Mouse (Mus musculus) kidney, adult 2 months (tissue): ENCODE measurements around the gene Col4a1. TPM values are rescaled to one million over a fixed set of nuclear protein-coding genes. Genes with fewer than 3 reads are reported as not detected.

Experiments
- DNase-seq: peaks from one replicate; pipeline ENCODE4 v3.0.0; 2021
- H3K27ac ChIP-seq: fragments of 200-500 bp; 2 replicates; pipeline ENCODE4 v1.5.1; 2012; ENCODE audit warnings: low read depth, low read length, control low read depth, inconsistent platforms; ENCODE audit not compliant: insufficient read depth
- H3K27me3 ChIP-seq: fragments of 200-500 bp; replicated peaks from 2 replicates; pipeline ENCODE4 v1.6.1; 2012; ENCODE audit warnings: mild to moderate bottlenecking, moderate library complexity, low read length, inconsistent platforms; ENCODE audit not compliant: control insufficient read depth, insufficient read depth
- H3K36me3 ChIP-seq: fragments of 200-500 bp; 2 replicates; pipeline ENCODE4 v1.6.1; 2012; ENCODE audit warnings: mild to moderate bottlenecking, moderate library complexity, low read length, inconsistent platforms; ENCODE audit not compliant: control insufficient read depth, insufficient read depth
- H3K4me1 ChIP-seq: fragments of 200-500 bp; 2 replicates; pipeline ENCODE4 v1.6.1; 2011; ENCODE audit warnings: low read length; ENCODE audit not compliant: control insufficient read depth, insufficient read depth
- H3K4me3 ChIP-seq: fragments of 200-500 bp; 2 replicates; pipeline ENCODE4 v1.5.1; 2011; ENCODE audit warnings: mild to moderate bottlenecking, low read depth, low read length, control low read depth; ENCODE audit not compliant: insufficient read depth
- CTCF ChIP-seq: fragments of 200-500 bp; conservative IDR thresholded peaks from 2 replicates; pipeline ENCODE4 v1.5.1; 2011; ENCODE audit warnings: low read depth, mild to moderate bottlenecking, control low read depth, low read length, moderate library complexity, mixed read lengths; ENCODE audit not compliant: insufficient read depth, insufficient read length
- POLR2A ChIP-seq: fragments of 200-500 bp; IDR thresholded peaks from one replicate; pipeline ENCODE4 v1.6.1; 2011; ENCODE audit warnings: low read depth, low read length, control low read depth
- WGBS: fragments of 180-500 bp; shearing (Covaris S2); methylation state at CpG from one replicate; pipeline ENCODE4 v1.1.7; 2018; 5-methylcytosine and 5-hydroxymethylcytosine counted together
- polyA plus RNA-seq: library from polyadenylated mRNA; depleted of rRNA; stranded (reverse); fragments of >200 nt; gene quantifications from 2 replicates; pipeline ENCODE4 v1.2.3, GENCODE M21; 2012

Col4a1 gene
- polyA plus RNA-seq, 1 experiment, result 216 TPM

- no peak for DNase-seq
- peaks cover 20% of the 10 kb centered on the region for H3K4me1 ChIP-seq
- H3K27ac ChIP-seq, result no peak overlapping the region
- 89% methylated on average over 11 of the region's 11 CpGs for WGBS
- no peaks in the 10 kb centered on the region for H3K27me3 ChIP-seq
- TF ChIP-seq POLR2A, result no peak
- no peak for TF ChIP-seq CTCF
- no peak overlapping the region for H3K4me3 ChIP-seq
- H3K36me3 ChIP-seq, result no peaks in the 10 kb centered on the region
Observed at GRCm38 (mm10) chr8:11319405-11319804, 6.8 kb upstream of the Col4a1 start.

DNA sequence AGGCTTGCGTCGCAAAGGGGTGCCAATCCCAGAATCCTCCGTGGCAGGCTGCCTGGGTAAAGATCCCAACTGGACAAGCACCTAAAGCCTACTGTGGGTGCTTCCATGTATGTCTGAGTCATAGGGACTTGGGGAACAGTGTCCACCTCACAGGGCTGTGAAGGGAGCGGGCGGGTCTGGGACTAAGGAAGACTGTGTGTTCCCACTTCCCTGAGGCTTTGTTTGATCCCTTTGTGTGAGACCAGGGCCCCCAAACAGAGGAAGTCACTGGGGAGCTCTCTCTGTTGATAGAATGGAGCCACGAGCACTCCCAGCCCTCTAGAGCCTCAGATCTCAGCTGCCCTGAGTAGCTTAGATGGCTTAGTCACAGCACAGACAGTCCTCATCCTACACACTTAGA lies 3.5 kb upstream of the Col4a1 start:
- H3K4me3 ChIP-seq, result no peak overlapping the region
- H3K27me3 ChIP-seq, result no peaks in the 10 kb centered on the region
- peaks cover 9% of the 10 kb centered on the region for H3K4me1 ChIP-seq
- no peaks in the 10 kb centered on the region for H3K36me3 ChIP-seq
- 79% methylated on average over 6 of the region's 6 CpGs for WGBS
- H3K27ac ChIP-seq, result no peak overlapping the region
- no peak for TF ChIP-seq POLR2A
- no peak for TF ChIP-seq CTCF
- no peak for DNase-seq

DNA sequence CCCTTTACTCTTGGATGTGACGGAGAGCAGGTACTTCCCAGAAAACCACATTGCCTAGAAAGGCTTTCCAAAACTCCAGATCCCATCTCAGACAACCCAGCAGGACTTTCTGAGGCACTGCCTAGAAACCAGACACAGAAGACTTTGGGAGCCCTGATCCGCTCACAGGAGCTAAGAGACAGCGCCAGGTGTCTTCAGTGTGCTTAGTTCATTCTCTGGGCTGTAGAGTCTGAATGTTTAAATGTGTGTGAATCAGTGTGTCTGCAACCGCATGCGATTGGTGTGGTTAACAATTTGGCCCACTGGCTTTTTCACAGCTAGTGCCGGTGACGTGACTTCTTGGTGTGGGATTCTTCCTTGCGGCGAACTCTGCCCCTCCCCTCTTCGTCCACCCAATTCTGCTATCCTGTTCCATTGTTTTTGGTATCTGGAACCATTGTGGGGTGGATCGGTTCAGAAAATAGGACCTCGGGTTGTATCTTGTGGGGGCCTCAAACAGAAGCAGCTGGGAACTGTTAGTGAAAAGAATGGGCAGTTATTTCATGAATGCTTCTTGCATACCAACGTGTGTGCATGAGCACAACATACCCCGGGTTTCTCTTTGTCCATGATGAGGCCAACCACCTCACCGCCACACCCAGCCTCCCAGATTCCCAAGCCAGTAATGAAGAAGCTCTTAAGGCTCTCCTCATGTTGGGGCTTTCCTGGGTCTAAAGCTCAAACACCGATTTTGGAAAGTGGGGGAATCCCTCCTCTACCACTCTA lies 2.7 kb upstream of the Col4a1 start:
- DNase-seq, result no peak
- peaks cover 11% of the 10 kb centered on the region for H3K4me1 ChIP-seq
- no peak overlapping the region for H3K4me3 ChIP-seq
- TF ChIP-seq CTCF, result no peak
- no peak for TF ChIP-seq POLR2A
- no peaks in the 10 kb centered on the region for H3K36me3 ChIP-seq
- H3K27ac ChIP-seq, result no peak overlapping the region
- H3K27me3 ChIP-seq, result no peaks in the 10 kb centered on the region
- 73% methylated on average over 16 of the region's 16 CpGs for WGBS

- H3K27me3 ChIP-seq, result no peaks in the 10 kb centered on the region
- peaks cover 19% of the 10 kb centered on the region for H3K4me1 ChIP-seq
- peak overlapping the region; percentile 27 for H3K4me3 ChIP-seq
- no peaks in the 10 kb centered on the region for H3K36me3 ChIP-seq
- no peak overlapping the region for H3K27ac ChIP-seq
- 39% methylated on average over 8 of the region's 8 CpGs for WGBS
- TF ChIP-seq POLR2A (no peak), CTCF (no peak)
- no peak for DNase-seq
Observed at GRCm38 (mm10) chr8:11314613-11315012, 2.0 kb upstream of the Col4a1 start.

GRCm38 (mm10) chr8:11313176-11314111 lies 818 bp upstream of the Col4a1 start:
- no peaks in the 10 kb centered on the region for H3K27me3 ChIP-seq
- H3K36me3 ChIP-seq, result no peaks in the 10 kb centered on the region
- DNase-seq, result peak; percentile 85
- peak overlapping the region; percentile 85 for H3K27ac ChIP-seq
- H3K4me1 ChIP-seq, result peaks cover 30% of the 10 kb centered on the region
- 3% methylated on average over 45 of the region's 45 CpGs for WGBS
- H3K4me3 ChIP-seq, result peak overlapping the region; percentile 89
- TF ChIP-seq POLR2A (peak; percentile 57), CTCF (no peak)

- 6% methylated on average over 34 of the region's 34 CpGs for WGBS
- H3K4me1 ChIP-seq, result peaks cover 39% of the 10 kb centered on the region
- peak; percentile 85 for DNase-seq
- H3K4me3 ChIP-seq, result peak overlapping the region; percentile 89
- no peak for TF ChIP-seq POLR2A
- TF ChIP-seq CTCF, result no peak
- H3K27me3 ChIP-seq, result no peaks in the 10 kb centered on the region
- H3K27ac ChIP-seq, result peak overlapping the region; percentile 85
- H3K36me3 ChIP-seq, result no peaks in the 10 kb centered on the region
Observed at GRCm38 (mm10) chr8:11311681-11312348, 811 bp downstream of the Col4a1 start.

GRCm38 (mm10) chr8:11310049-11310448 lies 2.6 kb downstream of the Col4a1 start:
- Histone ChIP-seq H3K4me1 (peaks cover 40% of the 10 kb centered on the region), H3K4me3 (no peak overlapping the region; the same call in 1 of the 2 replicates), H3K27ac (0 out of 2 replicates have a peak overlapping the region, but pooled peaks have one; percentile 40), H3K36me3 (no peaks in the 10 kb centered on the region), H3K27me3 (no peaks in the 10 kb centered on the region)
- no peak for DNase-seq
- TF ChIP-seq CTCF (no peak), POLR2A (no peak)
- 30% methylated on average over 2 of the region's 2 CpGs for WGBS
